Mouse (Mus musculus): ENCODE results near the gene Ifnl3.

DNA sequence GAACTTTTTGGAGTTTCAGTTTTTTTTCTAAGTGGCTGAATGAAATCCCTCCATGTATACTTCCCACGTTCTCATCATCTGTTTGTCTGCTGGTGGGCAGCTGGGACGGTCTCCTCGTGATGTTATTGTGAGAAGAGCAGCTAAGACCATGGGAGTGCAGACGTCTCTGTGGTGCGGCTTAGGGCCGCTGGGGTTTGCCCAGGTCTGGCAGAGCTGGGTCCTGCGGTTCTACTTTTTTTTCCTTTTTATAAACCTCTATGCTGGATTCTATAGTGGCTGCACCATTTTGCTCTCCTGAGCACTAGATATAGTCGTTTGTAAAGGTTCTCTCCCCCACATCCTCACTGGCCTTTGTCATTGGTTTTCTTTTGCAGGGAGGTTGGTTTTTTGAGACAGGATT, 11.2 kb upstream of the Ifnl3 start:
- TF ChIP-seq CTCF (IDR thresholded peaks at IDR 0.05), result no peak
- TF ChIP-seq EP300 (IDR thresholded peaks at IDR 0.05; ENCODE audit: insufficient read depth, low read depth, low read length), result no peak
- TF ChIP-seq POLR2A (IDR thresholded peaks at IDR 0.05; ENCODE audit: insufficient read depth, low read depth, low read length), result no peak

Measured in heart, adult 2 months (tissue).